Mouse (Mus musculus) testis, adult 2 months (tissue): ENCODE measurements at regions not wholly inside any gene's neighbourhood (a gene's known extent, or its start where the extent isn't known, plus 50 kb on each side); places are given as distances from the start of the nearest gene placed in this dataset.

Experiments
- H3K27ac ChIP-seq: fragments of 200-500 bp; 2 replicates; pipeline ENCODE4 v1.5.1; 2012; ENCODE audit warnings: low read depth, low read length; ENCODE audit not compliant: control insufficient read depth, insufficient read depth
- H3K27me3 ChIP-seq: fragments of 200-500 bp; 2 replicates; pipeline ENCODE4 v1.6.1; 2012; ENCODE audit warnings: mild to moderate bottlenecking, low read length, moderate library complexity; ENCODE audit not compliant: control insufficient read depth, insufficient read depth
- H3K36me3 ChIP-seq: fragments of 200-500 bp; 2 replicates; pipeline ENCODE4 v1.6.1; 2012; ENCODE audit warnings: mild to moderate bottlenecking, low read length; ENCODE audit not compliant: control insufficient read depth, insufficient read depth
- H3K4me1 ChIP-seq: fragments of 200-500 bp; 2 replicates; pipeline ENCODE4 v1.6.1; 2012; ENCODE audit warnings: low read length; ENCODE audit not compliant: control insufficient read depth, insufficient read depth
- H3K4me3 ChIP-seq: fragments of 200-500 bp; 2 replicates; pipeline ENCODE4 v1.5.1; 2012; ENCODE audit warnings: low read depth, mild to moderate bottlenecking, low read length, moderate library complexity, mixed read lengths; ENCODE audit not compliant: control insufficient read depth
- CTCF ChIP-seq: fragments of 200-500 bp; IDR thresholded peaks from 2 replicates; pipeline ENCODE4 v1.5.1; 2012; ENCODE audit warnings: low read depth, mild to moderate bottlenecking, inconsistent platforms, low read length, moderate library complexity; ENCODE audit not compliant: control insufficient read depth, insufficient read depth, insufficient replicate concordance
- POLR2A ChIP-seq: fragments of 200-500 bp; IDR thresholded peaks from 2 replicates; pipeline ENCODE4 v1.6.1; 2012; ENCODE audit warnings: low read depth, mild to moderate bottlenecking, inconsistent platforms, low read length, moderate library complexity; ENCODE audit not compliant: control insufficient read depth

DNA sequence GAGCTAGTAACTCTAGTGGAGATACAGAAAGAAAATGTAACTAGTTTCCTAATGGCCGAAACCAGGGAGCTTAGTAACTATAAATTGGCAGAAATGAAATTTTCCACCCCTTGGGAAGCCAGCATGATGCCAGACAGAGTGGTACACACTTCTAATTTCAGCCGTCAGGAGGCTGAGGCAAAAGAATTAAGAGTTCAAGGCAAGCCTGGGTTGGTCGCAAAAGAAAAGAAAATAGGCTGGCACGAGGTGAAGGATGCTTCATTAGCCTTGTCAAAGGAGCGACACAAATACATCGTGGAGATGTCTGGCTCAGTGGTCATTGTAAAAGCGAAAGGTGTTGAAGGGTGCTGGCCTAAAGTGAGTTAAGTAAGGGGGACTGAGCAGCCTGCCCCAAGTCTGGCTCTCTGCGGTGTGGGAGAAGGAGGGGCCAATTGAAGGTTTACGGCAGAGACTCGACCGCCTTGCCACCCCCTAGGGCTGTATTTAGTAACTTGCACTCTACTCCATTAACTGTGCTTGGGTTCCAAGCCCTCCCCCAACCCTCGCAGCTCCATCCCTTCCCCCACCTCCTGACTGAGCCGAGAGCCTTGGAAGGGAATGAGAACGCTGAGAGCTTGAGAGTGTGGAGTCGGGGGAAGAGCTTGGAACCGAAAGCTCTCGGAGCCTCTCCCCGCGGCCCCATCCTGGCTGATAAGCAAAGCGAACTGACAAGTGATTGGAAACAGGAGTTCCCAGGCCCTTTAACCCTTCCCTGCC lies 92.4 kb upstream of the Pkdcc start:
- peak overlapping the region; percentile 41; the same call in 1 of the 2 replicates for H3K27ac ChIP-seq
- H3K27me3 ChIP-seq, result no peaks in the 10 kb centered on the region
- H3K4me3 ChIP-seq, result peak overlapping the region; percentile 44
- no peaks in the 10 kb centered on the region for H3K36me3 ChIP-seq
- peaks cover 17% of the 10 kb centered on the region for H3K4me1 ChIP-seq
- TF ChIP-seq CTCF, result no peak
- TF ChIP-seq POLR2A, result no peak

DNA sequence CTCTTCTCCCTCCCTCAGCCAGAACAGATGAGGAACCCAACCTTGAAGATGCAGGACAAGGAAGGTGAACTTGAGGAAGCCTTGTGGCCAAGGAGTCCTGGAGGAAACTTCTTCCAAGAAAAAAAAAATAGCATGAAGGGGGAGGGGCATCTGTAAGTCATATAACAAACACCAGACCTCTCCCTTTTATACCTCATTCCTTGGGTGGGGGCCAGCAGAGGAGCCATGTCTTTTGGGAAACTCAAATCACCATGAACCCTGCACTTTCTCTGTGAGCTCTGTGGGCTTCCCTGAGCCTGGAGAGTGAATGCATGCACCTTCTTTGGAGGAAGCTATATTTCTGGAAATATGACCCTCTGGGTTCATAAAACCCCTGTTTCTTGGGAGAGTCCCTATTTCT lies 90.0 kb upstream of the Pkdcc start:
- Histone ChIP-seq H3K27ac (no peak overlapping the region), H3K4me3 (no peak overlapping the region), H3K27me3 (no peaks in the 10 kb centered on the region), H3K4me1 (peaks cover 17% of the 10 kb centered on the region), H3K36me3 (no peaks in the 10 kb centered on the region)
- no peak for TF ChIP-seq POLR2A
- no peak for TF ChIP-seq CTCF

DNA sequence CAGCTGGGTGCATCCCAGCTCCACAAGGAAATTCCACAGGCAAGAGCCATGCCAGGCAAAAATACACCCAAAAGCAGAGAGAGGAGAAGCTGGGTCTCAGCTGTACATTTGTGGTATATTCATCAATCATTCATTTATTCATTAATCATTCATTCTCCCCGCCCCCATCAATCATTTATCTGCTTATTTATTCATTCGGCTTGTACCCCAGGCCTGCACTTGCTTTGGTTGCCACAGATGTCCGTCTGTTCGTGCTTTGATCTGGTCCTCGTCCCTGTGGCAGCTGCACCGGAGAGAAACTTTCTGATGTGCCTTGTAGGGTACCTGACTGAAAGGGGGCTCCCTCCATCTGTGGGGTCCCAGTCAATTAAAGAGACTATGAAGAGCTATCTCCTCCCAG lies 87.2 kb upstream of the Pkdcc start:
- H3K27me3 ChIP-seq, result no peaks in the 10 kb centered on the region
- H3K36me3 ChIP-seq, result no peaks in the 10 kb centered on the region
- H3K4me1 ChIP-seq, result peaks cover 8% of the 10 kb centered on the region
- TF ChIP-seq POLR2A, result no peak
- no peak for TF ChIP-seq CTCF
- H3K27ac ChIP-seq, result no peak overlapping the region
- H3K4me3 ChIP-seq, result peak overlapping the region; percentile 28

DNA sequence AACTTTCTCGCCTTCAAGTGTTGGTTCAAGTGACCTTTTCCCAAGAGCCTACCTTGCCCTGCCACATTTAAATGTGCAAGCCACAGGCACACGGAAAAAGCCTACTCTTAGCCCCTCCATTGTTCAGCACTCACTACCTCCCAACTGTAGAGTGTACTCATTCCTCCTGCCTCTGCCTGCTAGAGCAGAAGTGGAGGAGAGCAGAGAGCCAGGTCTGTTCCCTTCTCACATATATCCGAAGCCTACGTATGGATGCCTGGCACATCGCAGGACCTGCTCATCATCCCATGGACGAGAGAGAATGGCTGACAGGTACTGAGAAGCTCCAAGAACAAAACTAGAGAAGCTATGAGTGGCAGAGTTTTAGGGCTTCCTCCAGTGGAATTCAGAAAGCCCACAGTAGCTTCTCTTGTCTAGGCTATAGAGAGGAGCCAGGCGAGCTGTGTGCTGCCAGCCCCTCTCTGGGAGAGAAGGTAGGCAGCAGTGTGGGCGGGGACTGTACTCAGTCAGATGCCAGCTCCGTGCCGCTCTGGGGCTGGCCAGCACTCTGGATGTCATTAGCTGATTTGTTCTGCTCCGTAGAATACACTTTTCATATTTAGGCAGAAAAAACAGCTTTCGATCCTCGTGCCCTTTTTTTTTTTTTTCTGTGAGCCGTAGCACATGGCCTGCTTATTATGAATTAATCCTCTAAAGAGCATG lies 86.1 kb upstream of the Pkdcc start:
- Histone ChIP-seq H3K36me3 (no peaks in the 10 kb centered on the region), H3K4me1 (0 out of 2 replicates have a peak, but pooled peaks cover 2% of the 10 kb centered on the region), H3K4me3 (peak overlapping the region; percentile 19), H3K27ac (0 out of 2 replicates have a peak overlapping the region, but pooled peaks have one; percentile 22), H3K27me3 (no peaks in the 10 kb centered on the region)
- TF ChIP-seq CTCF (no peak), POLR2A (no peak)

DNA sequence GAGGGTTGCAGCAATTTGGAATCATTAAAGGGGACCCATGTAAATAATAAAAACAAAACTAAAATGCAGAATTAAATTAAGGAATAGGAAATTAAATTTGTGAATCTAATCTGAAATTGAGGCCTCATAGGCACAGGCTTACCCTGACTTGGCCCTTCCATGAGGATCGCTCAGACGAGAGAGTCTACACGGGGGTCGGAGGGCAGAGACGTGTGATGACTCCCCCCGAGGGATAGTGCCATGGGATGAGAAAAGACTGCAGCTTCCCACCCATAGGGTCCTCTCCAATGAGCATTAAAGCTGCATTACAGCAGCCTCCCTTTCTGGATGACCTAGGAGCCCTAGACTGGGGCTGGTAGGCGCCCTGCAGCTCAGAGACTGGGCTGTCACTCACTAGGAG lies 85.4 kb upstream of the Pkdcc start:
- H3K4me1 ChIP-seq, result no peaks in the 10 kb centered on the region
- H3K27me3 ChIP-seq, result no peaks in the 10 kb centered on the region
- no peak overlapping the region for H3K27ac ChIP-seq
- no peaks in the 10 kb centered on the region for H3K36me3 ChIP-seq
- no peak for TF ChIP-seq CTCF
- no peak for TF ChIP-seq POLR2A
- no peak overlapping the region for H3K4me3 ChIP-seq

DNA sequence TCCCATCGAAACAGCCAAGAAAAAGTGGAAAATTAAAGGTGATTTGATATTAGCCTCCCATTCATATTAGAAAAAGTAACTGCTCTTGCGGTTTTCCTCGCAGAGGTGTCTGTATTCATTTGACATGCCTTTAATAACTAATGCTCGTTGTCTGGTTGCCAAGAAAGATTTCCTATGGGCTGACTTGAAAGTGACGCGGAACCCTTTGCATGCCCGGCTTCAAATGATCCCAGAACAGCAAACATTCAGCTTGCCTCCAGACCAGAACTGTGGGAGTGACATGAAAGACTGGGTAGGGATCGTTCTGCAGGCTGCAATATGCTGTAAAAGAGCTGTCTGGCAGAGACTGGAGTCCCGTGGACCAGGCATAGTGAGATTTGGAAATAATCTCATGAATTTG lies 81.9 kb upstream of the Pkdcc start:
- Histone ChIP-seq H3K4me1 (peaks cover 2% of the 10 kb centered on the region), H3K27me3 (no peaks in the 10 kb centered on the region), H3K36me3 (no peaks in the 10 kb centered on the region), H3K4me3 (no peak overlapping the region), H3K27ac (no peak overlapping the region)
- TF ChIP-seq CTCF, result no peak
- TF ChIP-seq POLR2A, result no peak

DNA sequence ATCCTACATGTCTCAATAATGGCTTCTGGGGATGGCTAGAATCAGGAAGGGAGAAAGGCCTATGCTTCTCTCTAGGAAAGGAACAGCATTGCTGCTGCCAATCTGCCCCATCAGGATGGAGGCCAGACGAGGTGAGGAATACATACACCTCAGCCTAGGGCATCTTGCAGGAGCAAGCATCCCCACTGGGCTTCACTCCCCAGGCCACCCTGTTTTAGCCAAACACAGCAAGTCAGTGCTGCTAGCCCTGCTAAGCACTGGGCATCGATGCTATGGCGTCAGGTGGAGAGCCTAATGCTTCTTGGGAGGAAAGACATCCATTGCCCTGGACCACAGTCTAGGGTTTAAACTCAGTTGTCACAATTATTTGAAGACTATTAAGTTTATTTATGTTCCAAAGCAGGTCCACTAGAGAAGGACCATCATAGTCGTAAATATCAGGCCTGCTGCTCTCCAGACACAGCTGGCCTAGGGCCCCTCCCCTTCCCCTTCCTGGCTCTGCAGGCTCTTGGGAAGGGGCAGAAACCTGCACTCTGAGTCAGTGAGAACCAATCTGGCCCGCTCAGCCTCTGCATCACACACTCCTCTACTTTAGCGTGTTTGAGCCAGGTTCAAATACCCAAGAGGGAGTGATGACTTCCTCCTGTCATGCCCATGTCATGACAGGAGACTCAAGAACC lies 79.5 kb upstream of the Pkdcc start:
- no peak overlapping the region for H3K4me3 ChIP-seq
- H3K4me1 ChIP-seq, result peaks cover 11% of the 10 kb centered on the region
- no peak for TF ChIP-seq CTCF
- no peak for TF ChIP-seq POLR2A
- no peaks in the 10 kb centered on the region for H3K36me3 ChIP-seq
- no peak overlapping the region for H3K27ac ChIP-seq
- no peaks in the 10 kb centered on the region for H3K27me3 ChIP-seq
